Mouse (Mus musculus): ENCODE measurements around the gene Wdr70. TPM values are rescaled to one million over a fixed set of nuclear protein-coding genes. Genes with fewer than 3 reads are reported as not detected.

Gene Wdr70
- polyA plus RNA-seq, 1 experiment from 2014 or later: 43.0 TPM

GRCm38 (mm10) chr15:8051177-8051576 is 47.8 kb downstream of the Wdr70 start:
- 90% methylated on average over 3 of the region's 3 CpGs for WGBS

DNA sequence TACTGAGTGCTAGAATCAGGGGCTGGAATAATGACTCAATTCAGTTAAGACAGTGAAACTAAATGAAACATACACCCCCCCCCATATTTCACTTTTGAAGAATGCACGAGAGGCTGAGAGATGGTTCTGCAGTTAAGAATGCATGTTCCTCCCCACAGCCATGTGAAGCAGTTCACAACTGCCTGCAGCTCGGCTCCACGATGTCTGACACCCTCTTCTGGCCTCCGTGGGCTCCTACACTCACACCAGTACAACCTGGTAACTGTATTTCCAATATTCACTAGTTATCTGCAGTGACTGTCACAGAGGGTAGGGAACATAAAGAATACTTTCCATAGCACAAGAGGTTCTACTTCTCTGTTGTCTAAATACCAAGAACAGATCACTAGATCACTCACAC is 59.2 kb downstream of the Wdr70 start:
- ATAC-seq (ENCODE audit: insufficient read depth, low FRiP score): no peak
- Histone ChIP-seq H3K9me3 (replicated peaks; ENCODE audit: control insufficient read depth, low read length) (no peaks in the 10 kb centered on the region), H3K27me3 (ENCODE audit: control insufficient read depth, insufficient read depth, low read length) (no peaks in the 10 kb centered on the region), H3K36me3 (ENCODE audit: control insufficient read depth, insufficient read depth, low read length) (no peaks in the 10 kb centered on the region; the same call in 1 of the 2 replicates), H3K27ac (ENCODE audit: low read length) (no peak overlapping the region), H3K4me1 (ENCODE audit: control insufficient read depth, insufficient read depth, low read length) (no peaks in the 10 kb centered on the region), H3K4me3 (replicated peaks; ENCODE audit: low read length) (no peak overlapping the region), H3K4me2 (ENCODE audit: low read depth, low read length) (no peak overlapping the region), H3K9ac (ENCODE audit: low read length) (no peak overlapping the region)
- 63% methylated on average over 4 of the region's 4 CpGs for WGBS

More at GRCm38 (mm10) chr15:8051177-8051576, 47.8 kb downstream of the Wdr70 start:
- no peak overlapping the region for H3K4me2 ChIP-seq (ENCODE audit: low read depth, low read length)
- H3K4me1 ChIP-seq (ENCODE audit: control insufficient read depth, insufficient read depth, low read length): no peaks in the 10 kb centered on the region
- H3K36me3 ChIP-seq (ENCODE audit: control insufficient read depth, insufficient read depth, low read length): no peaks in the 10 kb centered on the region
- no peaks in the 10 kb centered on the region for H3K9me3 ChIP-seq (replicated peaks; ENCODE audit: control insufficient read depth, low read length)
- H3K9ac ChIP-seq (ENCODE audit: low read length): no peak overlapping the region
- no peaks in the 10 kb centered on the region for H3K27me3 ChIP-seq (ENCODE audit: control insufficient read depth, insufficient read depth, low read length)
- no peak; the same call in 1 of the 2 replicates for ATAC-seq (ENCODE audit: insufficient read depth, low FRiP score)
- no peak overlapping the region for H3K27ac ChIP-seq (ENCODE audit: low read length)
- no peak overlapping the region for H3K4me3 ChIP-seq (replicated peaks; ENCODE audit: low read length)

GRCm38 (mm10) chr15:8038457-8038856 is 60.6 kb downstream of the Wdr70 start:
- Histone ChIP-seq H3K27ac (ENCODE audit: low read length) (no peak overlapping the region), H3K27me3 (ENCODE audit: control insufficient read depth, insufficient read depth, low read length) (no peaks in the 10 kb centered on the region), H3K4me1 (ENCODE audit: control insufficient read depth, insufficient read depth, low read length) (no peaks in the 10 kb centered on the region), H3K36me3 (ENCODE audit: control insufficient read depth, insufficient read depth, low read length) (no peaks in the 10 kb centered on the region; the same call in 1 of the 2 replicates), H3K9me3 (replicated peaks; ENCODE audit: control insufficient read depth, low read length) (no peaks in the 10 kb centered on the region), H3K9ac (ENCODE audit: low read length) (no peak overlapping the region), H3K4me3 (replicated peaks; ENCODE audit: low read length) (no peak overlapping the region), H3K4me2 (ENCODE audit: low read depth, low read length) (no peak overlapping the region)
- WGBS: 90% methylated on average over 5 of the region's 5 CpGs
- ATAC-seq (ENCODE audit: insufficient read depth, low FRiP score): no peak

DNA sequence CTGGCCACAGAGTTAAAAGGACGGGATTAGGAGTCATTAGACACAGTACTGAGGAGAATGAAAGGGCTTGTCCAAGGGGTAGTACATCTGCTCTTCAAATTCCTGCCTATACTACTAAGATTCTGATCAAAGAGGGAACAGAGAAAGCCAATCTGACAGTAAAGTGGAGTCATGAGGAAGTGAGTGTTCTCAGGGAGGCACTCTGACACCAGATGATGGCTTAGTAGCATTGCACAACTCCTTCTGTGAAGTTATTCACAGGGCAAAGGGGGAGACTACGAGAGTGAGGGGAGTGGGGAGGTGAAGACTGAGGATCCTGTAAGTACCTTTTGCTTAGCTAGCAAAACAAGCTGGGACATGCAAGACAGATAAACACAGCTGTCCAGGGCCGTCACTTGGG is 61.2 kb downstream of the Wdr70 start:
- Histone ChIP-seq H3K4me2 (ENCODE audit: low read depth, low read length) (no peak overlapping the region), H3K36me3 (ENCODE audit: control insufficient read depth, insufficient read depth, low read length) (no peaks in the 10 kb centered on the region; the same call in 1 of the 2 replicates)

DNA sequence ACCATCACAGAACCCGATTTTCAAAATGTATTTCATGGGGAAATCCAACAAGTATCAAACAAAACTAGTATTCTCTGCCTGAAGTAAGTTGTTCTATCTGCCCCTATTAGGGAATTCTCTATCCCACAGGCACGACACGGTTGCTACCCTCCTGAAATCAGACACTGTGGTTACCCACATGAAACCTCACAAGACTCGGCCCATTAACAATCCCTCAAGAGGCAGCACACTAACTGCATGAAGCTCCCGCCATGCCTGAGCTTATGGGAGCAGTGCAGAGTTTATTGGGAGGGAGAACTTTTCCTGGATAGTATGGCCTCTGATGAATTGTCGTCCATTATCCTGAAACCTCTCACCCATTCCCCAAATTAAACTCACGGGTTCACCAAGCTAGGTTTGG is 67.8 kb downstream of the Wdr70 start:
- Histone ChIP-seq H3K36me3 (ENCODE audit: control insufficient read depth, insufficient read depth, low read length) (no peaks in the 10 kb centered on the region), H3K4me1 (ENCODE audit: control insufficient read depth, insufficient read depth, low read length) (no peaks in the 10 kb centered on the region), H3K27me3 (ENCODE audit: control insufficient read depth, insufficient read depth, low read length) (no peaks in the 10 kb centered on the region), H3K9me3 (replicated peaks; ENCODE audit: control insufficient read depth, low read length) (no peaks in the 10 kb centered on the region), H3K4me2 (ENCODE audit: low read depth, low read length) (no peak overlapping the region), H3K9ac (ENCODE audit: low read length) (no peak overlapping the region), H3K27ac (ENCODE audit: low read length) (no peak overlapping the region), H3K4me3 (replicated peaks; ENCODE audit: low read length) (no peak overlapping the region)
- WGBS: 83% methylated on average over 7 of the region's 7 CpGs
- ATAC-seq (ENCODE audit: insufficient read depth, low FRiP score): no peak

More for the DNA sequence above, 61.2 kb downstream of the Wdr70 start:
- Histone ChIP-seq H3K4me3 (replicated peaks; ENCODE audit: low read length) (no peak overlapping the region), H3K9me3 (replicated peaks; ENCODE audit: control insufficient read depth, low read length) (no peaks in the 10 kb centered on the region), H3K27me3 (ENCODE audit: control insufficient read depth, insufficient read depth, low read length) (no peaks in the 10 kb centered on the region), H3K4me1 (ENCODE audit: control insufficient read depth, insufficient read depth, low read length) (no peaks in the 10 kb centered on the region), H3K27ac (ENCODE audit: low read length) (no peak overlapping the region), H3K9ac (ENCODE audit: low read length) (no peak overlapping the region)
- no peak for ATAC-seq (ENCODE audit: insufficient read depth, low FRiP score)
- 67% methylated on average over 3 of the region's 3 CpGs for WGBS

DNA sequence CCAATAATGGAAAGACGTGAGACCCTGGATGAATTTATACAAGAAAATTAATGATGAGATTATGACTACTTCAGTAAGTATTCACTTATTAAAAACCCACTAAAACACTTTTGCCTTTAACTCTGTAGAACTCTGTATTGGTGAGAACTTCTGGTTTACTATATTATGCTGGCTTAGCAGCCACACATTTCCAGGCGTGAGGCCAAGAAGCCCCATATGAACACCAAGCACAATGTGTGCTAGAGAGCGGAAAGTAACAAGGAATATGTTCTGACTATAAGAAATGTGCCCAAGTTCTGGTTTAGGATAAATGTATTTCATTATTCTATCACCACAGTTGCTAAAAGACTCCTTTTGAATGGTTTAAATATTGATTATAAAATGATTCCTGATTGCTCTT is 68.4 kb downstream of the Wdr70 start:
- no peaks in the 10 kb centered on the region for H3K36me3 ChIP-seq (ENCODE audit: control insufficient read depth, insufficient read depth, low read length)
- no peak overlapping the region for H3K9ac ChIP-seq (ENCODE audit: low read length)
- H3K9me3 ChIP-seq (replicated peaks; ENCODE audit: control insufficient read depth, low read length): no peaks in the 10 kb centered on the region
- no peak overlapping the region for H3K27ac ChIP-seq (ENCODE audit: low read length)
- no peak for ATAC-seq (ENCODE audit: insufficient read depth, low FRiP score)
- no peaks in the 10 kb centered on the region for H3K27me3 ChIP-seq (ENCODE audit: control insufficient read depth, insufficient read depth, low read length)
- WGBS: 67% methylated on average over 3 of the region's 3 CpGs
- no peaks in the 10 kb centered on the region for H3K4me1 ChIP-seq (ENCODE audit: control insufficient read depth, insufficient read depth, low read length)
- H3K4me3 ChIP-seq (replicated peaks; ENCODE audit: low read length): no peak overlapping the region
- H3K4me2 ChIP-seq (ENCODE audit: low read depth, low read length): no peak overlapping the region

DNA sequence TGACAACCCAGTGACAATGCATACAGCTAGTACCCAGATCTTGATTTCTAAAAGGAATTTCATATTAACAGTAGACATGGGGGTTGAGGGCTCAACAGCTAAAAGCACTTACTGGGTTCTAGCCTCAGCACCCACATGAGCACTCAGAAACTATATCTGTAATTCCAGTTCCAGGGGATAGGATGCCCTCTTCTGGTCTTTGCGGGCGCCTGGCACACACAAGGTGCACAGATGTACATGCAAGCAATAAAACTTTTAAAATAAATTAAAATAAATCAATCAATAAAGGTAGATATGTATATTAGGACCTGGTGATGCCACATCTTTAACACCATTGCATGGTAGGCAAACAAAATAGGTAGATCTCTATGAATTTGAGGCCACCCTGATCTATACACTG is 71.5 kb downstream of the Wdr70 start:
- Histone ChIP-seq H3K4me2 (ENCODE audit: low read depth, low read length) (no peak overlapping the region), H3K4me3 (replicated peaks; ENCODE audit: low read length) (no peak overlapping the region), H3K36me3 (ENCODE audit: control insufficient read depth, insufficient read depth, low read length) (no peaks in the 10 kb centered on the region), H3K9me3 (replicated peaks; ENCODE audit: control insufficient read depth, low read length) (no peaks in the 10 kb centered on the region), H3K27ac (ENCODE audit: low read length) (no peak overlapping the region), H3K27me3 (ENCODE audit: control insufficient read depth, insufficient read depth, low read length) (no peaks in the 10 kb centered on the region), H3K4me1 (ENCODE audit: control insufficient read depth, insufficient read depth, low read length) (no peaks in the 10 kb centered on the region), H3K9ac (ENCODE audit: low read length) (no peak overlapping the region)
- 95% methylated on average over 2 of the region's 2 CpGs for WGBS
- ATAC-seq (ENCODE audit: insufficient read depth, low FRiP score): no peak

- no peak overlapping the region for H3K4me3 ChIP-seq (replicated peaks; ENCODE audit: low read length)
- no peaks in the 10 kb centered on the region for H3K9me3 ChIP-seq (replicated peaks; ENCODE audit: control insufficient read depth, low read length)
- WGBS: 83% methylated on average over 7 of the region's 7 CpGs
- 0 out of 2 replicates have a peak, but pooled peaks cover 4% of the 10 kb centered on the region for H3K4me1 ChIP-seq (ENCODE audit: control insufficient read depth, insufficient read depth, low read length)
- H3K9ac ChIP-seq (ENCODE audit: low read length): no peak overlapping the region
- no peaks in the 10 kb centered on the region for H3K27me3 ChIP-seq (ENCODE audit: control insufficient read depth, insufficient read depth, low read length)
- H3K36me3 ChIP-seq (ENCODE audit: control insufficient read depth, insufficient read depth, low read length): no peaks in the 10 kb centered on the region
- H3K4me2 ChIP-seq (ENCODE audit: low read depth, low read length): no peak overlapping the region
- no peak overlapping the region for H3K27ac ChIP-seq (ENCODE audit: low read length)
- ATAC-seq (ENCODE audit: insufficient read depth, low FRiP score): no peak
Measured at GRCm38 (mm10) chr15:8011418-8011817, 87.6 kb downstream of the Wdr70 start.

GRCm38 (mm10) chr15:8007413-8007812 is 91.6 kb downstream of the Wdr70 start:
- Histone ChIP-seq H3K27me3 (ENCODE audit: control insufficient read depth, insufficient read depth, low read length) (no peaks in the 10 kb centered on the region), H3K4me2 (ENCODE audit: low read depth, low read length) (no peak overlapping the region), H3K36me3 (ENCODE audit: control insufficient read depth, insufficient read depth, low read length) (no peaks in the 10 kb centered on the region), H3K4me1 (ENCODE audit: control insufficient read depth, insufficient read depth, low read length) (no peaks in the 10 kb centered on the region), H3K27ac (ENCODE audit: low read length) (no peak overlapping the region), H3K9ac (ENCODE audit: low read length) (no peak overlapping the region), H3K9me3 (replicated peaks; ENCODE audit: control insufficient read depth, low read length) (no peaks in the 10 kb centered on the region), H3K4me3 (replicated peaks; ENCODE audit: low read length) (no peak overlapping the region)
- WGBS: 53% methylated on average over 8 of the region's 8 CpGs
- ATAC-seq (ENCODE audit: insufficient read depth, low FRiP score): no peak

- no peaks in the 10 kb centered on the region for H3K9me3 ChIP-seq (replicated peaks; ENCODE audit: control insufficient read depth, low read length)
- 86% methylated on average over 1 of the region's 1 CpGs for WGBS
- H3K4me2 ChIP-seq (ENCODE audit: low read depth, low read length): no peak overlapping the region
- H3K36me3 ChIP-seq (ENCODE audit: control insufficient read depth, insufficient read depth, low read length): no peaks in the 10 kb centered on the region
- no peak overlapping the region for H3K4me3 ChIP-seq (replicated peaks; ENCODE audit: low read length)
- no peak for ATAC-seq (ENCODE audit: insufficient read depth, low FRiP score)
- no peak overlapping the region for H3K9ac ChIP-seq (ENCODE audit: low read length)
- no peaks in the 10 kb centered on the region for H3K4me1 ChIP-seq (ENCODE audit: control insufficient read depth, insufficient read depth, low read length)
- no peaks in the 10 kb centered on the region for H3K27me3 ChIP-seq (ENCODE audit: control insufficient read depth, insufficient read depth, low read length)
- no peak overlapping the region for H3K27ac ChIP-seq (ENCODE audit: low read length)
Measured at GRCm38 (mm10) chr15:8006056-8006455, 93.0 kb downstream of the Wdr70 start.
